ENCODE assay signal across 16 mouse cellular contexts in genomic region chr10:95712221-95712620, GRCm38 (mm10). TPM values are rescaled to one million over a fixed set of nuclear protein-coding genes. Genes with fewer than 3 reads are reported as not detected.
DNase-seq lines count a peak whose midpoint lies in the region; ATAC-seq and TF ChIP-seq lines count a peak whose summit lies in the region.
"Had no signal": no experiment of that assay in that cellular context is flagged by ENCODE, and none has a peak within 500 bp of the region (broad histone marks: within the 10 kb centered on the region; RNA-seq: fewer than 3 reads in every experiment).

No protein-coding gene starts in this region.

- no peak overlapping the region for H3K9ac ChIP-seq in lung, embryonic 14.5 days
- no peak overlapping the region for H3K9ac ChIP-seq in limb, embryonic 11.5 days (ENCODE audit: low read length)
- H3K9ac ChIP-seq in heart, embryonic 11.5 days (ENCODE audit: low read depth, low read length): no peak overlapping the region
- H3K9ac ChIP-seq: forebrain, postnatal 0 days; midbrain, embryonic 13.5 days had no signal

- peaks cover 14% of the 10 kb centered on the region for H3K4me1 ChIP-seq in lung, embryonic 14.5 days (ENCODE audit: insufficient read depth)
- peaks cover 14% of the 10 kb centered on the region; the same call in 1 of the 2 replicates for H3K4me1 ChIP-seq in limb, embryonic 11.5 days (ENCODE audit: control insufficient read depth, insufficient read depth, low read length)
- H3K4me1 ChIP-seq in heart, embryonic 11.5 days (ENCODE audit: control insufficient read depth, insufficient read depth, low read length): peaks cover 11% of the 10 kb centered on the region; the same call in 1 of the 2 replicates

- H3K9me3 ChIP-seq in lung, embryonic 14.5 days (ENCODE audit: low read depth, low read length): no peaks in the 10 kb centered on the region
- H3K9me3 ChIP-seq in limb, embryonic 11.5 days (ENCODE audit: control insufficient read depth, low read length): no peaks in the 10 kb centered on the region
- no peaks in the 10 kb centered on the region for H3K9me3 ChIP-seq in heart, embryonic 11.5 days (replicated peaks; ENCODE audit: control insufficient read depth, low read length)
- H3K9me3 ChIP-seq: midbrain, embryonic 13.5 days had no signal

- no peaks in the 10 kb centered on the region for H3K36me3 ChIP-seq in lung, embryonic 14.5 days (ENCODE audit: insufficient read depth)
- no peaks in the 10 kb centered on the region for H3K36me3 ChIP-seq in limb, embryonic 11.5 days (ENCODE audit: control insufficient read depth, insufficient read depth, low read length)
- H3K36me3 ChIP-seq in heart, embryonic 11.5 days (ENCODE audit: control insufficient read depth, insufficient read depth, low read length): no peaks in the 10 kb centered on the region
- H3K36me3 ChIP-seq: midbrain, embryonic 13.5 days had no signal

- no peak for TF ChIP-seq CTCF in lung, embryonic 14.5 days (IDR thresholded peaks at IDR 0.05; ENCODE audit: low read depth)

- no peaks in the 10 kb centered on the region for H3K27me3 ChIP-seq in lung, embryonic 14.5 days (ENCODE audit: insufficient read depth, low read length)
- no peaks in the 10 kb centered on the region for H3K27me3 ChIP-seq in limb, embryonic 11.5 days (ENCODE audit: control insufficient read depth, insufficient read depth, low read length)
- no peaks in the 10 kb centered on the region for H3K27me3 ChIP-seq in heart, embryonic 11.5 days (ENCODE audit: control insufficient read depth, insufficient read depth, low read length)
- H3K27me3 ChIP-seq: midbrain, embryonic 13.5 days had no signal

- H3K27ac ChIP-seq in lung, embryonic 14.5 days (ENCODE audit: low read depth): peak overlapping the region; percentile 13; the same call in 1 of the 2 replicates
- peak overlapping the region; percentile 60 for H3K27ac ChIP-seq in limb, embryonic 11.5 days (replicated peaks; ENCODE audit: low read depth, low read length)
- H3K27ac ChIP-seq in heart, embryonic 11.5 days (ENCODE audit: low read depth, low read length): no peak overlapping the region
- H3K27ac ChIP-seq: midbrain, embryonic 13.5 days had no signal

- no peak overlapping the region for H3K4me2 ChIP-seq in lung, embryonic 14.5 days
- no peak overlapping the region for H3K4me2 ChIP-seq in limb, embryonic 11.5 days (ENCODE audit: low read depth, severe bottlenecking)
- no peak overlapping the region for H3K4me2 ChIP-seq in heart, embryonic 11.5 days
- H3K4me2 ChIP-seq: midbrain, embryonic 13.5 days had no signal

- ATAC-seq in lung, embryonic 14.5 days (ENCODE audit: insufficient read depth): no peak
- ATAC-seq in limb, embryonic 11.5 days (ENCODE audit: insufficient number of reproducible peaks, low FRiP score, low TSS enrichment, low read depth): no peak
- no peak for ATAC-seq in heart, embryonic 11.5 days (replicated peaks; ENCODE audit: insufficient number of reproducible peaks, low FRiP score, low TSS enrichment)
- ATAC-seq: forebrain, postnatal 0 days; midbrain, embryonic 13.5 days had no signal

- peak; percentile 50 for DNase-seq in lung, embryonic 14.5 days
- DNase-seq in lung, postnatal 25 days (ENCODE audit: low spot score): no peak
- peak; percentile 73 for DNase-seq in NIH3T3 (ENCODE audit: low read depth)
- peak; percentile 42 for DNase-seq in limb, embryonic 11.5 days (ENCODE audit: low spot score)
- DNase-seq in thymus, postnatal 14 days: peak; percentile 45
- no peak for DNase-seq in frontal cortex, postnatal 36 days (ENCODE audit: low spot score in 2 of 2)
- DNase-seq in ovary, postnatal 14 days (ENCODE audit: low spot score): no peak
- DNase-seq: cerebellum, adult 2 months; forebrain, postnatal 0 days; heart, postnatal 14 days; lung, adult 18-20 months; right cerebral cortex, postnatal 4 days had no signal

- H3K4me3 ChIP-seq in lung, embryonic 14.5 days (ENCODE audit: low read depth, low read length): no peak overlapping the region
- no peak overlapping the region for H3K4me3 ChIP-seq in limb, embryonic 11.5 days (ENCODE audit: low read depth, low read length)
- H3K4me3 ChIP-seq in heart, embryonic 11.5 days (ENCODE audit: low read depth, low read length): no peak overlapping the region
- H3K4me3 ChIP-seq: midbrain, embryonic 13.5 days had no signal

- WGBS in lung, embryonic 14.5 days: 38% methylated on average over 6 of the region's 6 CpGs
- WGBS in limb, embryonic 11.5 days: 50% methylated on average over 6 of the region's 6 CpGs
- WGBS in heart, embryonic 11.5 days (ENCODE audit: insufficient replicate concordance): 72% methylated on average over 6 of the region's 6 CpGs

RNA-seq across cellular contexts. Expression of gene Anapc15-ps, which starts 39.0 kb away (rescaled TPM):
- polyA plus RNA-seq in lung, embryonic 14.5 days (2014; fragmentation: Nextera tagmentation; extraction: Ambion mirVana): not detected in 2 replicates
- not detected in 2 replicates for polyA plus RNA-seq in limb, embryonic 11.5 days (2014; fragmentation: Nextera tagmentation; extraction: Ambion mirVana)
- polyA plus RNA-seq in heart, embryonic 11.5 days (2014; fragmentation: Nextera tagmentation; extraction: Ambion mirVana): not detected in 2 replicates
- polyA plus RNA-seq: forebrain, postnatal 0 days; gonadal fat pad, adult 2 months; large intestine, adult 2 months; midbrain, embryonic 13.5 days had no signal

Comparison
In these comparisons a context has a peak if more than half of its experiments do, and no peak if none do; other contexts are left out.
1. DNase-seq: peak in lung, embryonic 14.5 days (single experiment), NIH3T3 (single experiment), limb, embryonic 11.5 days (single experiment) and thymus, postnatal 14 days (single experiment); none in lung, postnatal 25 days (single experiment), frontal cortex, postnatal 36 days (0 of 2) and ovary, postnatal 14 days (single experiment).